Mouse (Mus musculus): ENCODE measurements at regions not wholly inside any gene's neighbourhood (a gene's known extent, or its start where the extent isn't known, plus 50 kb on each side); places are given as distances from the start of the nearest gene placed in this dataset.
"Not testable (repeated sequence)": the region's sequence is repeated elsewhere in the genome, so short reads cannot be mapped to it uniquely, and the experiment has no call there.

- TF ChIP-seq CTCF (IDR thresholded peaks at IDR 0.05; ENCODE audit: borderline replicate concordance, insufficient read depth, low read depth, low read length); POLR2A (IDR thresholded peaks at IDR 0.05; ENCODE audit: borderline replicate concordance, insufficient read depth, low read length): not testable (repeated sequence)
Observed at GRCm38 (mm10) chr5:3149886-3150285, 191.4 kb upstream of the Cdk6 start.
